Mouse (Mus musculus) megakaryocyte, embryonic 14.5 days (primary cell): ENCODE data around the gene Slc7a1.

Experiments used
- FLI1 ChIP-seq: IDR thresholded peaks from 2 replicates; pipeline ENCODE4 v1.6.1; 2012; ENCODE audit warnings: low read length, inconsistent platforms, mixed read lengths
- GATA1 ChIP-seq: IDR thresholded peaks from 3 replicates; pipeline ENCODE4 v1.6.1; 2012; ENCODE audit warnings: mixed read lengths, low read length, inconsistent platforms, borderline replicate concordance

- TF ChIP-seq GATA1: no peak
- no peak for TF ChIP-seq FLI1
Observed at GRCm38 (mm10) chr5:148378232-148378508, 21.5 kb downstream of the Slc7a1 start.
